Mouse (Mus musculus): Measurements from ENCODE around the gene Prps1. TPM values are rescaled to one million over a fixed set of nuclear protein-coding genes. Genes with fewer than 3 reads are reported as not detected.

Gene Prps1
- polyA plus RNA-seq (2015; fragmentation: Nextera tagmentation; extraction: Ambion mirVana): 32.6 and 36.1 TPM in 2 replicates

DNA sequence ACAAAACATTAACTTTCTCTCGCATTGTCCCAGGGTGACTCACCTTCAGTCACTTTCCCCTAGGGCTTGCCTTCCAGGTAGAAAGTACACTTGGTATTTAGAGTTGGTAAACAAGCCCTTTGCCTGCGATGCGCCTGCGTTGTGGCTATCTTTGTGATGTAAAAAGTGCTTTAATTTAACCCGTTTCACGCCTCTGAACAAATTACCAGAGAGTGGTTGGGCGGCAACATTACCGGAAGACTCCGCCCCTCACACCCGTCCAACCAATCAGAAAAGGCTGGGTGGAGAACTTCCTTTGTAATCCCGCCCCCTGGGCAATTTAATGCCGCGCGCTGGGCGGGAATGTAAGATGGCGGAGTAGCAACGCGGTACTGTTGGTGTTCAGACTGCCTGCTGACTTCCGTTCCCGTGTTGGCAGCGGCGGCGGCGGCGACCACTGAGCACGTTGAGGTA, at the start of gene Prps1:
TSS of gene Prps1 (plus strand) at position 335 of the 453 bp plus-strand sequence.
- H3K27me3 ChIP-seq (ENCODE audit: insufficient read depth, low read length): no peaks in the 10 kb centered on the region
- H3K9me3 ChIP-seq (replicated peaks; ENCODE audit: low read length): no peaks in the 10 kb centered on the region
- peak; percentile 87 for DNase-seq (ENCODE audit: low spot score)
- H3K4me2 ChIP-seq (ENCODE audit: low read length): peak within 1 kb of the TSS; percentile 67
- peak within 1 kb of the TSS; percentile 54; the same call in 1 of the 2 replicates for H3K9ac ChIP-seq (ENCODE audit: low read depth, low read length)
- H3K4me1 ChIP-seq (replicated peaks; ENCODE audit: insufficient read depth, low read length): no peaks in the 10 kb centered on the region
- no peaks in the 10 kb centered on the region for H3K36me3 ChIP-seq (ENCODE audit: insufficient read depth, low read length)
- no peak for TF ChIP-seq CTCF (IDR thresholded peaks at IDR 0.05; ENCODE audit: low read depth)
- H3K27ac ChIP-seq: no peak within 1 kb of the TSS
- WGBS: 26% methylated on average over 26 of the region's 26 CpGs
- peak within 1 kb of the TSS; percentile 52 for H3K4me3 ChIP-seq (replicated peaks; ENCODE audit: low read depth, low read length)
- peak; percentile 96 for ATAC-seq (replicated peaks; ENCODE audit: low FRiP score, low read depth)

DNA sequence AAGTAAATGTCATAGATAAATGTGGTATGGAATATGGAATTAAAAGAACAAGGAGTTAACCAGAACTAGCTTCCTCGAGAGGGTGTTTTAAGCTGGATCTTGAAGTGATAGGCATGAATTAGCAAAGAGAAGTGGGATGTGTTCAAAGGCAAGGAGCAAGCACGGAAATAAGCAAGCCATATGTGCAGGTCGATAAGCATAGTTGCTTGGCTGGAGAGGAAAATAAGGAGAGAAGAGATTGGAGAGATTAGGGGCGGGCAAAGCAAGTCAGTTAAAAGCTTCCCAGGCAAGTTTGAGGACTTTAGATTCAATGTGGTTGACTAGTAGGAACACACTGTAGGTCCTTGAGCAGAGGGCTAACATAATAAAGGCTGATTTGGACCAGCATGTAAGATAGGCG, 48.8 kb upstream of the Prps1 start:
- H3K27ac ChIP-seq: no peak overlapping the region
- no peak for ATAC-seq (replicated peaks; ENCODE audit: low FRiP score, low read depth)
- H3K4me1 ChIP-seq (replicated peaks; ENCODE audit: insufficient read depth, low read length): no peaks in the 10 kb centered on the region
- H3K4me2 ChIP-seq (ENCODE audit: low read length): no peak overlapping the region
- 83% methylated on average over 5 of the region's 5 CpGs for WGBS
- H3K27me3 ChIP-seq (ENCODE audit: insufficient read depth, low read length): no peaks in the 10 kb centered on the region
- no peaks in the 10 kb centered on the region for H3K36me3 ChIP-seq (ENCODE audit: insufficient read depth, low read length)
- no peak for DNase-seq (ENCODE audit: low spot score)
- no peaks in the 10 kb centered on the region for H3K9me3 ChIP-seq (replicated peaks; ENCODE audit: low read length)
- no peak for TF ChIP-seq CTCF (IDR thresholded peaks at IDR 0.05; ENCODE audit: low read depth)
- H3K4me3 ChIP-seq (replicated peaks; ENCODE audit: low read depth, low read length): no peak overlapping the region
- no peak overlapping the region for H3K9ac ChIP-seq (ENCODE audit: low read depth, low read length)

DNA sequence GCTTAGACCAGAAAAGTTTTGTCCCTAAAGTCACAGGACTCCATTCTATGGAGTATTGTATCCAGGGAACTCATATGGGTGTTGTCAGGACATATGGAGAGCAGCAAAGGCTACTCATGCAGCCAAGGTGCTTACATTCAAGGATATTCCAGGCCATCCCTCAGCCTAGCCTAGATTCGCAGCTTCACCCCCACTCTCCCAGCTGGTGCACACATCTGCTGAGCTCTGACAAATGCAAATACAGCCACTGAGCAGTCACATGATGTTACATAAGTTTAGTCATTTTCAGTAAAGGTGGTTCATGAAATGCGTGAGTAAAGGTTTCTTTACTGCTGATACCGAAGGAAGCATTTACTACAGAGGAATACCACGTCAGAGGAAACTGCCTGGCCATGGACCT, 37.9 kb upstream of the Prps1 start:
- no peaks in the 10 kb centered on the region for H3K9me3 ChIP-seq (replicated peaks; ENCODE audit: low read length)
- no peak overlapping the region for H3K4me2 ChIP-seq (ENCODE audit: low read length)
- no peaks in the 10 kb centered on the region for H3K4me1 ChIP-seq (replicated peaks; ENCODE audit: insufficient read depth, low read length)
- WGBS: 92% methylated on average over 4 of the region's 4 CpGs
- no peak overlapping the region for H3K9ac ChIP-seq (ENCODE audit: low read depth, low read length)
- no peak overlapping the region for H3K4me3 ChIP-seq (replicated peaks; ENCODE audit: low read depth, low read length)
- H3K27ac ChIP-seq: no peak overlapping the region
- TF ChIP-seq CTCF (IDR thresholded peaks at IDR 0.05; ENCODE audit: low read depth): no peak
- ATAC-seq (replicated peaks; ENCODE audit: low FRiP score, low read depth) (no peak), DNase-seq (ENCODE audit: low spot score) (no peak)
- no peaks in the 10 kb centered on the region for H3K27me3 ChIP-seq (ENCODE audit: insufficient read depth, low read length)
- no peaks in the 10 kb centered on the region for H3K36me3 ChIP-seq (ENCODE audit: insufficient read depth, low read length)

DNA sequence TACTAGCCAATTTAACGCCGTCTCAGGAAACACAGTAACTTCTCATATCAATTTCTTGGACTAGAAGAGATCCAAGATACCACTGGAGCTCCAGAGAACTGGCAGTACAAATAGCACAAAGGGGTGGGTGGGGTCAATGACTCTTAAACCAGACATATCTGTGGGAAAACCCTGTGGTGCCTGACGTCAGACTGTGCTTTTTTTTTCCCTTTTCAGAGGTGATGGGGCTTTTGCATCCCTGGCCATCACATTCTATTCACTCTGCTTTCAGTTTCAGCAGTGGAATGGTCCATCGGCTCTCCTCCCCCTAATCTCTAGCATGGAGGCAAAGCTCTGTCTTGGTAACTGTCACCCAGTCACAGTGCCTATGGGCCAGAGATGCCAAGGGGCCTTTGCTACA, 29.3 kb upstream of the Prps1 start:
- TF ChIP-seq CTCF (IDR thresholded peaks at IDR 0.05; ENCODE audit: low read depth): no peak
- Histone ChIP-seq H3K36me3 (ENCODE audit: insufficient read depth, low read length) (no peaks in the 10 kb centered on the region), H3K27ac (no peak overlapping the region), H3K27me3 (ENCODE audit: insufficient read depth, low read length) (no peaks in the 10 kb centered on the region), H3K4me1 (replicated peaks; ENCODE audit: insufficient read depth, low read length) (no peaks in the 10 kb centered on the region), H3K9me3 (replicated peaks; ENCODE audit: low read length) (no peaks in the 10 kb centered on the region), H3K9ac (ENCODE audit: low read depth, low read length) (no peak overlapping the region), H3K4me3 (replicated peaks; ENCODE audit: low read depth, low read length) (no peak overlapping the region), H3K4me2 (ENCODE audit: low read length) (no peak overlapping the region)
- 76% methylated on average over 4 of the region's 4 CpGs for WGBS
- ATAC-seq (replicated peaks; ENCODE audit: low FRiP score, low read depth): no peak
- no peak for DNase-seq (ENCODE audit: low spot score)

DNA sequence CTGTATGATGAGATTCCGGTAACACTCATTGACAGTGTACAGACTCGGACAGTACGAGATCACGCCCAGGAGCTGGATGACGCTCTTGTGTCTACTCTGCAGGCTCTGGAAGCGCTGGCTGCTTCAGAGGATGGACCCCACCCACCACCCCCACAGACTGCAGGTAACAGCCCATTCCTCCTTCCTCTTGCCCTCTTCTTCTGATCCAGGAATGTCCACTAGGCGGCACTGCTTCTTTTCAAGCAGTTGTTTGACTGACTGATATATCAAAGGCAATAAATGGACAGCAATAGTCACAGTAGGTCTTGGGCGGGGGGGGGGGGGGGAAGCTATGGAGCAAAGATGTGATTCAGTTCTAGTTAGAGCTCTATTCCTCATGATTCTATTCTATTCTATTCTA, 28.2 kb upstream of the Prps1 start:
- no peak overlapping the region for H3K27ac ChIP-seq
- TF ChIP-seq CTCF (IDR thresholded peaks at IDR 0.05; ENCODE audit: low read depth): peak; percentile 37; the same call in 1 of the 2 replicates
- no peak for ATAC-seq (replicated peaks; ENCODE audit: low FRiP score, low read depth)
- H3K4me3 ChIP-seq (replicated peaks; ENCODE audit: low read depth, low read length): no peak overlapping the region
- no peaks in the 10 kb centered on the region for H3K36me3 ChIP-seq (ENCODE audit: insufficient read depth, low read length)
- no peaks in the 10 kb centered on the region for H3K9me3 ChIP-seq (replicated peaks; ENCODE audit: low read length)
- no peak overlapping the region for H3K9ac ChIP-seq (ENCODE audit: low read depth, low read length)
- no peaks in the 10 kb centered on the region for H3K4me1 ChIP-seq (replicated peaks; ENCODE audit: insufficient read depth, low read length)
- WGBS: 79% methylated on average over 7 of the region's 8 CpGs
- no peaks in the 10 kb centered on the region for H3K27me3 ChIP-seq (ENCODE audit: insufficient read depth, low read length)
- no peak for DNase-seq (ENCODE audit: low spot score)
- no peak overlapping the region for H3K4me2 ChIP-seq (ENCODE audit: low read length)

DNA sequence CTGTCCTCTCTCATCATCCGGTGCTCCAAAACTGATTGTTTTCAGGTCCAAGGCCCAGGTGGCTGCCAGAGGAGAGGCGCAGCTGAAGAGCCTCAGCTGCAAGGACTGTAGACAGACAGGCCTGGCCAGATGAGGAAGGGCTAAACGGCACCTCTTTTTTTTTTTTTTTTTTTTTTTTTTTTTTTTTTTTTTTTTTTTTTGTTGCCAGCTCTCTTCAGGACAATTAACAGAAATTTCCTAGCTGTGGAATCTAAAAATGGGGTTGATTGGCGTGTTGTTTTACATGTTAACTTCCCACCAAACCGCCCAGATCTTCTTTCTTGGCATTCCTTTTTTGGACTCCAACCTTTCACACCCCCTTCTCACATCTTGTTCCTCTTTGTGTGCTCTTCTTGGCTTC, 26.4 kb upstream of the Prps1 start:
- no peaks in the 10 kb centered on the region for H3K9me3 ChIP-seq (replicated peaks; ENCODE audit: low read length)
- H3K4me2 ChIP-seq (ENCODE audit: low read length): no peak overlapping the region
- H3K4me3 ChIP-seq (replicated peaks; ENCODE audit: low read depth, low read length): no peak overlapping the region
- H3K27ac ChIP-seq: no peak overlapping the region
- TF ChIP-seq CTCF (IDR thresholded peaks at IDR 0.05; ENCODE audit: low read depth): no peak
- H3K4me1 ChIP-seq (replicated peaks; ENCODE audit: insufficient read depth, low read length): no peaks in the 10 kb centered on the region
- H3K9ac ChIP-seq (ENCODE audit: low read depth, low read length): no peak overlapping the region
- ATAC-seq (replicated peaks; ENCODE audit: low FRiP score, low read depth) (no peak), DNase-seq (ENCODE audit: low spot score) (no peak)
- H3K36me3 ChIP-seq (ENCODE audit: insufficient read depth, low read length): no peaks in the 10 kb centered on the region
- no peaks in the 10 kb centered on the region for H3K27me3 ChIP-seq (ENCODE audit: insufficient read depth, low read length)
- WGBS: 83% methylated on average over 5 of the region's 5 CpGs

DNA sequence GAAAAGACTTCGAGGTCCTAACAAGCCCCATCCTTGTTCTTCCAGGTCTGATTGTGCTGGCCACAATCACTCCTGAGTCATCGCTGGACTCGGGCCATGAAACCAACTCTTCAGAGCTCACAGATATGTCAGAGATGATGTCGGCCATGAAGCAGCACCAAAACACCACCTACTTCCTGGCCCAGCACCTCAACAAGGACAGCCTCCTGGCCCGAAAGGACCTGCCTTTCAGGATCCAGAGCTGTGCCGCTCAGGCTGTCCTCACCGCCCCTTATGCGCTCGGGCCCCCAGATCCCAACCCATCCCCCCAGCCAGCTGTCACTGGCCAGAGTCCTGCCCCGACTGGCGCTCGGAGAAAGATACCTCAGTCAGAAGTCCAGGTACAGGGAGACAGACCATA, 25.9 kb upstream of the Prps1 start:
- Histone ChIP-seq H3K4me3 (replicated peaks; ENCODE audit: low read depth, low read length) (no peak overlapping the region), H3K4me1 (replicated peaks; ENCODE audit: insufficient read depth, low read length) (no peaks in the 10 kb centered on the region), H3K27ac (no peak overlapping the region), H3K4me2 (ENCODE audit: low read length) (no peak overlapping the region), H3K27me3 (ENCODE audit: insufficient read depth, low read length) (no peaks in the 10 kb centered on the region), H3K9ac (ENCODE audit: low read depth, low read length) (no peak overlapping the region), H3K36me3 (ENCODE audit: insufficient read depth, low read length) (no peaks in the 10 kb centered on the region), H3K9me3 (replicated peaks; ENCODE audit: low read length) (no peaks in the 10 kb centered on the region)
- no peak for ATAC-seq (replicated peaks; ENCODE audit: low FRiP score, low read depth)
- TF ChIP-seq CTCF (IDR thresholded peaks at IDR 0.05; ENCODE audit: low read depth): no peak
- WGBS: 88% methylated on average over 12 of the region's 12 CpGs
- DNase-seq (ENCODE audit: low spot score): no peak

Data from kidney, postnatal 0 days (tissue).